Mouse (Mus musculus) E14TG2a.4 (cell line): ENCODE measurements at regions not wholly inside any gene's neighbourhood (a gene's known extent, or its start where the extent isn't known, plus 50 kb on each side); places are given as distances from the start of the nearest gene placed in this dataset.
"Not testable (repeated sequence)": the region's sequence is repeated elsewhere in the genome, so short reads cannot be mapped to it uniquely, and the experiment has no call there.

Source experiments
- H3K27me3 ChIP-seq: 2 replicates; pipeline ENCODE4 v1.6.1; 2014; ENCODE audit warnings: low read length, control low read depth; ENCODE audit not compliant: insufficient read depth
- H3K36me3 ChIP-seq: 2 replicates; pipeline ENCODE4 v1.6.1; 2014; ENCODE audit warnings: low read length, control low read depth; ENCODE audit not compliant: insufficient read depth
- H3K4me1 ChIP-seq: replicated peaks from 2 replicates; pipeline ENCODE4 v1.6.1; 2014; ENCODE audit warnings: low read depth, low read length, control low read depth
- H3K4me3 ChIP-seq: replicated peaks from 2 replicates; pipeline ENCODE4 v1.5.1; 2014; ENCODE audit warnings: mild to moderate bottlenecking, low read length
- H3K9me3 ChIP-seq: 2 replicates; pipeline ENCODE4 v1.6.1; 2014; ENCODE audit warnings: low read length, control low read depth
- CTCF ChIP-seq: conservative IDR thresholded peaks from 2 replicates; pipeline ENCODE4 v1.5.1; 2014; ENCODE audit warnings: low read length
- NANOG ChIP-seq: IDR thresholded peaks from 2 replicates; pipeline ENCODE4 v1.6.1; 2014; ENCODE audit warnings: borderline replicate concordance, low read length, mixed read lengths
- POU5F1 ChIP-seq: IDR thresholded peaks from 2 replicates; pipeline ENCODE4 v1.6.1; 2014; ENCODE audit warnings: low read length, borderline replicate concordance

GRCm38 (mm10) chr4:44424831-44425704 is 124.4 kb downstream of the Melk start:
- peaks cover 12% of the 10 kb centered on the region for H3K4me1 ChIP-seq
- no peaks in the 10 kb centered on the region for H3K9me3 ChIP-seq
- no peaks in the 10 kb centered on the region for H3K36me3 ChIP-seq
- TF ChIP-seq CTCF (no peak), POU5F1 (no peak), NANOG (no peak)
- peak overlapping the region; percentile 79 for H3K4me3 ChIP-seq
- H3K27me3 ChIP-seq, result peaks cover 68% of the 10 kb centered on the region

DNA sequence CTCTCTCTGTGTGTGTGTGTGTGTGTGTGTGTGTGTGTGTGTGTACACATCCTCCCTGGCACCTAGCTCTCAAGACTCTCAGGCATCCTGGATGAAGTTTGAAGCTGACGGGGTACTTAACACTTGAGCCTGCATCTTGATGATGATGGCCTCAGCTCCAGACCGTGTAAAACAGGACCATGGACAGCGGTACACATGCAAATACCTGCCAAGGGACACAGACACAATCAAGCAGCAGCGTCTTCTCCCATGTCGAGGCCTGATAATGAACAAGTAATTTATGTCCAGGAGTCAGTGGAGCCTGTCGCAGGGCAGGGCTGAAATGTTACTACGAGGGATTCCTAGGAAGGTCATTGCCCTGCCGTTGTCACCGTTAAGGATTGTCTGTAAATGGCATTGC is 133.9 kb downstream of the Melk start:
- TF ChIP-seq NANOG (no peak), POU5F1 (no peak), CTCF (no peak)
- Histone ChIP-seq H3K4me1 (no peaks in the 10 kb centered on the region), H3K9me3 (peaks cover 8% of the 10 kb centered on the region)

DNA sequence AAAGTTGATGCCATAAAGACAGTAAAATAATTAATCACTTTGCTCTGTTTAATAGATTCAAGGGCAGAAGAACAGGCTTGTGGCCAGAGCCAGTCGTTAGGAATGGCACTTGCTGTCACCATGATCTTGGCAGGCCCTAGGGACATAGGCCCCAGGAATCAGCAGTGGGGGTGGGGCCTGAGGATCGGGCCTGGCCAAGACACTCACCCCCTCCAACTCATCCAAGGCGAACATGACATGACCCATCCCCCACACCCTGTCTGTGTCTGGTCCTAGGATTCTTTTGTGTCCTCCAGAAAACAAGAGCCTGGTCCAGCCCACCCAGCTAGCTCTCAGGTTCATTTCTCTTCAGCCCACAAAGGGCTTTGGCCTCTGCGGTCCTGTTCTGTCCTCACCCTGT is 144.8 kb downstream of the Melk start:
- H3K4me1 ChIP-seq, result no peaks in the 10 kb centered on the region
- H3K27me3 ChIP-seq, result 0 out of 2 replicates have a peak, but pooled peaks cover 5% of the 10 kb centered on the region
- no peak for TF ChIP-seq CTCF
- TF ChIP-seq NANOG, result no peak
- no peak for TF ChIP-seq POU5F1
- no peaks in the 10 kb centered on the region for H3K36me3 ChIP-seq
- H3K9me3 ChIP-seq, result no peaks in the 10 kb centered on the region
- no peak overlapping the region for H3K4me3 ChIP-seq

More for the DNA sequence above, 133.9 kb downstream of the Melk start:
- Histone ChIP-seq H3K4me3 (no peak overlapping the region), H3K27me3 (peaks cover 9% of the 10 kb centered on the region), H3K36me3 (no peaks in the 10 kb centered on the region)

GRCm38 (mm10) chr4:44450881-44451532 is 150.3 kb downstream of the Melk start:
- TF ChIP-seq CTCF, result no peak
- TF ChIP-seq POU5F1, result no peak
- TF ChIP-seq NANOG, result no peak
- Histone ChIP-seq H3K4me3 (no peak overlapping the region), H3K9me3 (no peaks in the 10 kb centered on the region), H3K4me1 (no peaks in the 10 kb centered on the region), H3K36me3 (no peaks in the 10 kb centered on the region), H3K27me3 (0 out of 2 replicates have a peak, but pooled peaks cover 3% of the 10 kb centered on the region)

DNA sequence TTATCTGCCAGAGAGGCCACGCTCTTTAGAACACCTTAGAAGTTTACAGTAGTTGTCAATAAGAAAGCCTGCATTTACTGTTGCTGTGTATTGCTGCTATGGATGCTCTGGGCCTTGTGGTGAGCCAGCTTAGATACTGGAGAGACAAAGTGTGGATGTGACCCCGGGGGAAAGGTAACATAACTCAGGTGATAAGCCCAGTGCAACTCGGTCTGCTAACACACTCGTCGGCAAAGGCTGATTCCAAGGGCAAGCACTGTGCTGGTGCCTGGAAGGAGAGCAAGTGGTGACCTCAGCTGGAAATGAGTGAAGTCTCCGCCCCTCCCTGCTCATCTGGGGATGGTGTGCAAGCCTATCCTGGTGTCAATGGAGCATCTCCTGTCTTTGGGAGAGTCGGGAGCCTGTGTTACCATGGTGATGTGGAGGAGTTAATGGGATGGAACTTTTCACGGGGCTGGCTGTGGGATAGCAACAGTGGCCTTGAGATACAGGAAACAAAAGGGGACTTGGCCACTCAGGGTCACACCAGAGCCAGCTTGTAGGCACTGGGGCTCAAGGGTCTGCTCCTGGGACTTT is 151.5 kb downstream of the Melk start:
- Histone ChIP-seq H3K4me1 (no peaks in the 10 kb centered on the region), H3K27me3 (no peaks in the 10 kb centered on the region), H3K9me3 (no peaks in the 10 kb centered on the region), H3K36me3 (no peaks in the 10 kb centered on the region), H3K4me3 (no peak overlapping the region)
- TF ChIP-seq NANOG, result no peak
- TF ChIP-seq POU5F1, result no peak
- no peak for TF ChIP-seq CTCF

DNA sequence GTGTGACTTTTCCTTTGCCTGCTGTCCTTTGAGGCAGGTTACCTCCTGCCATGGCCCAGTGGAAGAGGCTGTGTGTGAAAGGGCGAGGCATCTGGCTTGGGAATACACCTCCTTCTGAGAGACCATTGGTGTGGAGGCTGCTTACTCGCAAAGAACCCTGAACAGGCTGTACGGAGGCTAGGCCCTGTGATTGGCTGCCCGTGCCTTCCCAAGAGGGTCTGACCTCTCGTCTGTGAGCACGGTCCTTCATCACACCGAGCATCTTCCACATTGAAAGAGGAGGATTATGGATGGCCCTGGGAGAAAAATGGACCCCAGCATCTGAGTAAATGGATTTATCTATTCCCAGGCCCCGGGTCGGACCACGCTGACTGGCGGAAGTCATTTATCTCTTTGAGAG is 152.9 kb downstream of the Melk start:
- Histone ChIP-seq H3K4me3 (no peak overlapping the region), H3K27me3 (no peaks in the 10 kb centered on the region), H3K9me3 (no peaks in the 10 kb centered on the region), H3K36me3 (no peaks in the 10 kb centered on the region), H3K4me1 (no peaks in the 10 kb centered on the region)
- no peak for TF ChIP-seq CTCF
- no peak for TF ChIP-seq NANOG

DNA sequence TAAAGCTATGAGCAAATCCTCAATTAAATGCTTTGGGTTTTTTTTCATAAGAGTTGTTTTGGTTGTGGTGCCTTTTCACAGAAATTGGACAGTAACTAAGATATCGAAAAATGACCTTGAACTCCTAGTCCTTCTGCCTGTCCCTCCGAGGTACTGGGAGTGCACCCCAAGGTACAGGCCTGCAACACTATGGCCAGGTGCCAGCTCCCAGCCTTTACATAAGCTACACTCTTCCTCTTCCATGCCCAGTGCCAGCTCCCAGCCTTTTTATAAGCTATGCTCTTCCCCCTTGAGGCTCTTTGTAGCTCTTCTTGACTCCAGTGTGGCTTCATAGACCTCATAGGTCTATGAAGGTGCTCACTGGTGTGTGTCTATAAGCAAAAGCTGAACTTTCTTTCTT is 155.2 kb downstream of the Melk start:
- Histone ChIP-seq H3K27me3 (no peaks in the 10 kb centered on the region), H3K36me3 (no peaks in the 10 kb centered on the region), H3K9me3 (no peaks in the 10 kb centered on the region), H3K4me3 (no peak overlapping the region), H3K4me1 (no peaks in the 10 kb centered on the region)
- TF ChIP-seq CTCF, result no peak

- not testable (repeated sequence) for H3K9me3 ChIP-seq, H3K27me3 ChIP-seq, H3K36me3 ChIP-seq, H3K4me1 ChIP-seq
- H3K4me3 ChIP-seq, result peak overlapping the region; percentile 73
Measured at GRCm38 (mm10) chr4:44473511-44473910, 172.8 kb downstream of the Melk start.
